Mouse (Mus musculus): ENCODE results near the gene Klhl7. TPM values are rescaled to one million over a fixed set of nuclear protein-coding genes. Genes with fewer than 3 reads are reported as not detected.

Klhl7 gene
- polyA plus RNA-seq, 1 experiment: 27.8 TPM

- TF ChIP-seq POLR2A (IDR thresholded peaks at IDR 0.05; ENCODE audit: low read depth, low read length) (no peak), CTCF (IDR thresholded peaks at IDR 0.05; ENCODE audit: borderline replicate concordance, insufficient read depth, low read length) (no peak)
- no peaks in the 10 kb centered on the region for H3K4me1 ChIP-seq (ENCODE audit: control insufficient read depth, insufficient read depth, low read length)
- no peak overlapping the region for H3K4me3 ChIP-seq (ENCODE audit: insufficient read depth, low read length)
- no peak overlapping the region; the same call in 1 of the 2 replicates for H3K27ac ChIP-seq (ENCODE audit: insufficient read depth, low read length)
Observed at GRCm38 (mm10) chr5:24112116-24112903, 11.9 kb downstream of the Klhl7 start.

- H3K27ac ChIP-seq (ENCODE audit: insufficient read depth, low read length): no peak overlapping the region
- no peak for TF ChIP-seq POLR2A (IDR thresholded peaks at IDR 0.05; ENCODE audit: low read depth, low read length)
- TF ChIP-seq CTCF (IDR thresholded peaks at IDR 0.05; ENCODE audit: borderline replicate concordance, insufficient read depth, low read length): no peak
Observed at GRCm38 (mm10) chr5:24122221-24122620, 21.8 kb downstream of the Klhl7 start.

GRCm38 (mm10) chr5:24124175-24124574 is 23.8 kb downstream of the Klhl7 start:
- Histone ChIP-seq H3K27ac (ENCODE audit: insufficient read depth, low read length) (no peak overlapping the region), H3K4me3 (ENCODE audit: insufficient read depth, low read length) (no peak overlapping the region), H3K4me1 (ENCODE audit: control insufficient read depth, insufficient read depth, low read length) (no peaks in the 10 kb centered on the region)
- no peak for TF ChIP-seq POLR2A (IDR thresholded peaks at IDR 0.05; ENCODE audit: low read depth, low read length)
- TF ChIP-seq CTCF (IDR thresholded peaks at IDR 0.05; ENCODE audit: borderline replicate concordance, insufficient read depth, low read length): no peak

More at GRCm38 (mm10) chr5:24122221-24122620, 21.8 kb downstream of the Klhl7 start:
- H3K4me3 ChIP-seq (ENCODE audit: insufficient read depth, low read length): no peak overlapping the region
- no peaks in the 10 kb centered on the region for H3K4me1 ChIP-seq (ENCODE audit: control insufficient read depth, insufficient read depth, low read length)

DNA sequence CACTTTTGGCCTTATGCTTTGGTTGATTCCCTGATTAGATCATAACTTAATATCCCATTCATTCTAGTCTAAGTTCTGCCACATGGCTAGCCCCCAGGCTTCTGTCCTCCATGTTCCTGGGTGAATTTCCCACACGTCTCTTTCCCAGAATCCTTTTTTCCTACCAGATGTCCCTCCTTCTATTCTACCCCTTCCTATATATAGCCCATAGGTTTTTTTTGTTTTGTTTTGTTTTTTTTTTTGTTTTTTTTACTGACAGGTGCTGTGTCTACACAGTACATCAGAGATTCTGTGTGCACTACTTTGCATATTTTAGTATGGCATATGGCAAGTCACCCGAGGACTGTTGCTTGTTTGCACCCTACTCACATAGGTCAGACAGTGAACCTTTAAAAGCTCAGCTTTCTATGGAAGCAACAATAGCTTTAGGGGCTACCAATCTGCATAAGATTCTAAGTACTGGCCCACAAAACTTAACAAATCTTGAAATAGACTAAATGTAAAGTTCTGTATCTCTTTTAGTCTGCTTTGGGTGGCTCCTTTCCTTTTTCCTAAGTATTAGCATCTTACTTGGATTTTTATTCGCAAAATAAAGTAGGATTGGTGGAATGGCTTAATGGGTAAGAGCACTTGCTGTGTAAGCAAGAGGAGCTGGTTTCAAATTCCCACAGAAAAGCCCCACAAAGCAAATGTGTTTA is 24.3 kb downstream of the Klhl7 start:
- Histone ChIP-seq H3K4me1 (ENCODE audit: control insufficient read depth, insufficient read depth, low read length) (no peaks in the 10 kb centered on the region), H3K27ac (ENCODE audit: insufficient read depth, low read length) (no peak overlapping the region), H3K4me3 (ENCODE audit: insufficient read depth, low read length) (no peak overlapping the region)
- TF ChIP-seq POLR2A (IDR thresholded peaks at IDR 0.05; ENCODE audit: low read depth, low read length) (no peak), CTCF (IDR thresholded peaks at IDR 0.05; ENCODE audit: borderline replicate concordance, insufficient read depth, low read length) (no peak)

DNA sequence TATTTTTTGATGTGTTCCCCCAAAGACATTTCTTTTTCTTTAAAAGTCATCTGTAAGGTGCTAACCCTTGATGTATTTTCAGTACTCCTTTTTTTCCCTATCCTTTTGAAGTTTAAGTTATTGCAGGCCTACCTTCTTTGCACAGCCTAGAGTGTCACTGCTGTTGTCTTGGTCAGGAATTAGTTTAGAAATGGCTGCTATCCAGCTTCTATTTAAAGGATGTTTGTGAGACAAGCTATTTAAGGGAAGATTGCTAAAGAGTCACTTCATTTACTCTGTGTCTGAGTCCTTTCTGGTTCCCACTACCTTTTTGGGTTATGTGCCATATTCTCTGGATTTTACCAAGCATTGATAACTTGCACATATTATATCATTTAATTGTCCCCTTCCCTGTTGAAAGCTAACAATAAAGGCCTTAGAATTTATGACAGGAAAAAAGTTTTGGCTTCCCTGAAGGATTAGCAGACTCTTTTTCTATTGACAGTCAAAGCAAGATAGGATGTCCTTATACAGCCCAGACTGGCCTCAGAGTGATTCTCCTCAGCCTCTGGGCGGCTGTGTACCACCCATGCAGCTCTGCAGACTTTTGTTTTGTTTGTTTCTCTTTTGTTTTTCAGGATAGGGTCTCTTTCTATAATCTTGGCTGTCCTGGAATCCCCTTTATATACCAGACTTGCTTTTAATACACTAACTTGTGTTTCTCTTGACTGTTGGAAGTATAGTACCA is 25.7 kb downstream of the Klhl7 start:
- H3K27ac ChIP-seq (ENCODE audit: insufficient read depth, low read length): no peak overlapping the region
- no peak overlapping the region for H3K4me3 ChIP-seq (ENCODE audit: insufficient read depth, low read length)
- no peaks in the 10 kb centered on the region for H3K4me1 ChIP-seq (ENCODE audit: control insufficient read depth, insufficient read depth, low read length)
- no peak for TF ChIP-seq CTCF (IDR thresholded peaks at IDR 0.05; ENCODE audit: borderline replicate concordance, insufficient read depth, low read length)

- Histone ChIP-seq H3K27ac (ENCODE audit: insufficient read depth, low read length) (no peak overlapping the region), H3K4me1 (ENCODE audit: control insufficient read depth, insufficient read depth, low read length) (no peaks in the 10 kb centered on the region), H3K4me3 (ENCODE audit: insufficient read depth, low read length) (no peak overlapping the region)
- no peak for TF ChIP-seq POLR2A (IDR thresholded peaks at IDR 0.05; ENCODE audit: low read depth, low read length)
- no peak for TF ChIP-seq CTCF (IDR thresholded peaks at IDR 0.05; ENCODE audit: borderline replicate concordance, insufficient read depth, low read length)
Observed at GRCm38 (mm10) chr5:24126967-24127366, 26.6 kb downstream of the Klhl7 start.

- Histone ChIP-seq H3K4me1 (ENCODE audit: control insufficient read depth, insufficient read depth, low read length) (no peaks in the 10 kb centered on the region), H3K27ac (ENCODE audit: insufficient read depth, low read length) (no peak overlapping the region), H3K4me3 (ENCODE audit: insufficient read depth, low read length) (no peak overlapping the region)
- no peak for TF ChIP-seq CTCF (IDR thresholded peaks at IDR 0.05; ENCODE audit: borderline replicate concordance, insufficient read depth, low read length)
- TF ChIP-seq POLR2A (IDR thresholded peaks at IDR 0.05; ENCODE audit: low read depth, low read length): no peak
Observed at GRCm38 (mm10) chr5:24146964-24147363, 46.6 kb downstream of the Klhl7 start.

- TF ChIP-seq CTCF (IDR thresholded peaks at IDR 0.05; ENCODE audit: borderline replicate concordance, insufficient read depth, low read length) (no peak), POLR2A (IDR thresholded peaks at IDR 0.05; ENCODE audit: low read depth, low read length) (no peak)
- H3K27ac ChIP-seq (ENCODE audit: insufficient read depth, low read length): no peak overlapping the region
- no peak overlapping the region for H3K4me3 ChIP-seq (ENCODE audit: insufficient read depth, low read length)
- no peaks in the 10 kb centered on the region for H3K4me1 ChIP-seq (ENCODE audit: control insufficient read depth, insufficient read depth, low read length)
Observed at GRCm38 (mm10) chr5:24152199-24152598, 51.8 kb downstream of the Klhl7 start.

GRCm38 (mm10) chr5:24156774-24157173 is 56.4 kb downstream of the Klhl7 start:
- H3K4me3 ChIP-seq (ENCODE audit: insufficient read depth, low read length): no peak overlapping the region
- H3K27ac ChIP-seq (ENCODE audit: insufficient read depth, low read length): no peak overlapping the region
- H3K4me1 ChIP-seq (ENCODE audit: control insufficient read depth, insufficient read depth, low read length): no peaks in the 10 kb centered on the region
- TF ChIP-seq CTCF (IDR thresholded peaks at IDR 0.05; ENCODE audit: borderline replicate concordance, insufficient read depth, low read length) (no peak), POLR2A (IDR thresholded peaks at IDR 0.05; ENCODE audit: low read depth, low read length) (no peak)

Data from embryonic fibroblast, embryonic 13.5 days (primary cell).